Mouse (Mus musculus): ENCODE measurements around the gene Med8. TPM values are rescaled to one million over a fixed set of nuclear protein-coding genes. Genes with fewer than 3 reads are reported as not detected.

Med8 gene
- polyA plus RNA-seq, 1 experiment from 2014 or later: 139 TPM

GRCm38 (mm10) chr4:118436820-118437603 lies 27.9 kb downstream of the Med8 start, which contains the start of gene Cdc20:
Gene Cdc20 (minus strand): TSS chr4:118437352.
- peak within 1 kb of the TSS; percentile 88 for H3K4me2 ChIP-seq (ENCODE audit: low read depth)
- peak within 1 kb of the TSS; percentile 79 for H3K9ac ChIP-seq (ENCODE audit: low read length)
- peak; percentile 93 for DNase-seq (ENCODE audit: low spot score)
- peak within 1 kb of the TSS; percentile 70 for H3K4me3 ChIP-seq (ENCODE audit: low read depth, low read length)
- H3K36me3 ChIP-seq (ENCODE audit: control insufficient read depth, insufficient read depth, low read length): peaks cover 8% of the 10 kb centered on the region; the same call in 1 of the 2 replicates
- peak within 1 kb of the TSS; percentile 79 for H3K27ac ChIP-seq (ENCODE audit: low read depth, low read length)
- peaks cover 14% of the 10 kb centered on the region for H3K4me1 ChIP-seq (ENCODE audit: control insufficient read depth, insufficient read depth, low read length)
- no peaks in the 10 kb centered on the region for H3K27me3 ChIP-seq (ENCODE audit: control insufficient read depth, insufficient read depth, low read length)
- no peaks in the 10 kb centered on the region for H3K9me3 ChIP-seq (ENCODE audit: control insufficient read depth, low read length)
- peak; percentile 96 for ATAC-seq (ENCODE audit: insufficient read depth, low FRiP score, low TSS enrichment)
- under 1% methylated on average over 66 of the region's 67 CpGs for WGBS

- ATAC-seq (ENCODE audit: insufficient read depth, low FRiP score, low TSS enrichment) (no peak), DNase-seq (ENCODE audit: low spot score) (peak; percentile 41)
- Histone ChIP-seq H3K9me3 (ENCODE audit: control insufficient read depth, low read length) (no peaks in the 10 kb centered on the region), H3K36me3 (ENCODE audit: control insufficient read depth, insufficient read depth, low read length) (peaks cover 6% of the 10 kb centered on the region; the same call in 1 of the 2 replicates), H3K27me3 (ENCODE audit: control insufficient read depth, insufficient read depth, low read length) (no peaks in the 10 kb centered on the region), H3K4me1 (ENCODE audit: control insufficient read depth, insufficient read depth, low read length) (peaks cover 14% of the 10 kb centered on the region), H3K4me2 (ENCODE audit: low read depth) (peak overlapping the region; percentile 88), H3K9ac (ENCODE audit: low read length) (peak overlapping the region; percentile 77), H3K27ac (ENCODE audit: low read depth, low read length) (peak overlapping the region; percentile 79), H3K4me3 (ENCODE audit: low read depth, low read length) (peak overlapping the region; percentile 70)
- WGBS: 8% methylated on average over 12 of the region's 12 CpGs
These were observed 28.7 kb downstream of the Med8 start for GRCm38 (mm10) chr4:118437829-118438253.

- H3K27me3 ChIP-seq (ENCODE audit: control insufficient read depth, insufficient read depth, low read length): no peaks in the 10 kb centered on the region
- 86% methylated on average over 10 of the region's 10 CpGs for WGBS
- H3K4me3 ChIP-seq (ENCODE audit: low read depth, low read length): no peak overlapping the region
- ATAC-seq (ENCODE audit: insufficient read depth, low FRiP score, low TSS enrichment): no peak
- H3K27ac ChIP-seq (ENCODE audit: low read depth, low read length): no peak overlapping the region
- no peaks in the 10 kb centered on the region for H3K36me3 ChIP-seq (ENCODE audit: control insufficient read depth, insufficient read depth, low read length)
- peaks cover 10% of the 10 kb centered on the region for H3K4me1 ChIP-seq (ENCODE audit: control insufficient read depth, insufficient read depth, low read length)
- H3K9me3 ChIP-seq (ENCODE audit: control insufficient read depth, low read length): no peaks in the 10 kb centered on the region
- no peak overlapping the region for H3K4me2 ChIP-seq (ENCODE audit: low read depth)
- DNase-seq (ENCODE audit: low spot score): no peak
- no peak overlapping the region for H3K9ac ChIP-seq (ENCODE audit: low read length)
These were observed 36.0 kb downstream of the Med8 start for GRCm38 (mm10) chr4:118445088-118445487.

GRCm38 (mm10) chr4:118445781-118446414 lies 36.8 kb downstream of the Med8 start:
- peak; percentile 70 for ATAC-seq (ENCODE audit: insufficient read depth, low FRiP score, low TSS enrichment)
- H3K9me3 ChIP-seq (ENCODE audit: control insufficient read depth, low read length): no peaks in the 10 kb centered on the region
- peaks cover 10% of the 10 kb centered on the region for H3K4me1 ChIP-seq (ENCODE audit: control insufficient read depth, insufficient read depth, low read length)
- H3K36me3 ChIP-seq (ENCODE audit: control insufficient read depth, insufficient read depth, low read length): no peaks in the 10 kb centered on the region
- 17% methylated on average over 18 of the region's 18 CpGs for WGBS
- peak overlapping the region; percentile 68 for H3K4me2 ChIP-seq (ENCODE audit: low read depth)
- peak; percentile 51 for DNase-seq (ENCODE audit: low spot score)
- no peak overlapping the region for H3K27ac ChIP-seq (ENCODE audit: low read depth, low read length)
- peak overlapping the region; percentile 58 for H3K9ac ChIP-seq (ENCODE audit: low read length)
- H3K27me3 ChIP-seq (ENCODE audit: control insufficient read depth, insufficient read depth, low read length): no peaks in the 10 kb centered on the region
- H3K4me3 ChIP-seq (ENCODE audit: low read depth, low read length): peak overlapping the region; percentile 30

GRCm38 (mm10) chr4:118446415-118447153 lies 37.4 kb downstream of the Med8 start:
- H3K36me3 ChIP-seq (ENCODE audit: control insufficient read depth, insufficient read depth, low read length): no peaks in the 10 kb centered on the region
- H3K9ac ChIP-seq (ENCODE audit: low read length): peak overlapping the region; percentile 58
- H3K4me2 ChIP-seq (ENCODE audit: low read depth): peak overlapping the region; percentile 68
- H3K4me1 ChIP-seq (ENCODE audit: control insufficient read depth, insufficient read depth, low read length): peaks cover 10% of the 10 kb centered on the region
- H3K27ac ChIP-seq (ENCODE audit: low read depth, low read length): no peak overlapping the region
- peak; percentile 45 for DNase-seq (ENCODE audit: low spot score)
- peak overlapping the region; percentile 30 for H3K4me3 ChIP-seq (ENCODE audit: low read depth, low read length)
- H3K9me3 ChIP-seq (ENCODE audit: control insufficient read depth, low read length): no peaks in the 10 kb centered on the region
- 20% methylated on average over 24 of the region's 24 CpGs for WGBS
- ATAC-seq (ENCODE audit: insufficient read depth, low FRiP score, low TSS enrichment): peak; percentile 48; the same call in 1 of the 2 replicates
- H3K27me3 ChIP-seq (ENCODE audit: control insufficient read depth, insufficient read depth, low read length): no peaks in the 10 kb centered on the region

GRCm38 (mm10) chr4:118457345-118457975 lies 48.3 kb downstream of the Med8 start, which contains the start of gene Mpl:
Gene Mpl (minus strand): TSS chr4:118457513.
- Histone ChIP-seq H3K4me3 (ENCODE audit: low read depth, low read length) (no peak within 1 kb of the TSS), H3K4me1 (ENCODE audit: control insufficient read depth, insufficient read depth, low read length) (no peaks in the 10 kb centered on the region), H3K27ac (ENCODE audit: low read depth, low read length) (no peak within 1 kb of the TSS), H3K9ac (ENCODE audit: low read length) (no peak within 1 kb of the TSS), H3K4me2 (ENCODE audit: low read depth) (no peak within 1 kb of the TSS), H3K27me3 (ENCODE audit: control insufficient read depth, insufficient read depth, low read length) (no peaks in the 10 kb centered on the region), H3K9me3 (ENCODE audit: control insufficient read depth, low read length) (no peaks in the 10 kb centered on the region), H3K36me3 (ENCODE audit: control insufficient read depth, insufficient read depth, low read length) (no peaks in the 10 kb centered on the region)
- DNase-seq (ENCODE audit: low spot score) (no peak), ATAC-seq (ENCODE audit: insufficient read depth, low FRiP score, low TSS enrichment) (no peak)
- 65% methylated on average over 9 of the region's 9 CpGs for WGBS

GRCm38 (mm10) chr4:118464956-118465355 lies 55.8 kb downstream of the Med8 start:
- 0 out of 2 replicates have a peak, but pooled peaks cover 2% of the 10 kb centered on the region for H3K4me1 ChIP-seq (ENCODE audit: control insufficient read depth, insufficient read depth, low read length)
- no peak overlapping the region for H3K4me2 ChIP-seq (ENCODE audit: low read depth)
- ATAC-seq (ENCODE audit: insufficient read depth, low FRiP score, low TSS enrichment) (no peak), DNase-seq (ENCODE audit: low spot score) (no peak)
- no peaks in the 10 kb centered on the region for H3K9me3 ChIP-seq (ENCODE audit: control insufficient read depth, low read length)
- no peak overlapping the region for H3K27ac ChIP-seq (ENCODE audit: low read depth, low read length)
- no peaks in the 10 kb centered on the region for H3K36me3 ChIP-seq (ENCODE audit: control insufficient read depth, insufficient read depth, low read length)
- 91% methylated on average over 3 of the region's 3 CpGs for WGBS
- H3K27me3 ChIP-seq (ENCODE audit: control insufficient read depth, insufficient read depth, low read length): no peaks in the 10 kb centered on the region
- no peak overlapping the region for H3K9ac ChIP-seq (ENCODE audit: low read length)
- no peak overlapping the region for H3K4me3 ChIP-seq (ENCODE audit: low read depth, low read length)

Measured in neural tube, embryonic 11.5 days (tissue).